Mouse (Mus musculus): ENCODE measurements at regions not wholly inside any gene's neighbourhood (a gene's known extent, or its start where the extent isn't known, plus 50 kb on each side); places are given as distances from the start of the nearest gene placed in this dataset.
"Not testable (repeated sequence)": the region's sequence is repeated elsewhere in the genome, so short reads cannot be mapped to it uniquely, and the experiment has no call there.

DNA sequence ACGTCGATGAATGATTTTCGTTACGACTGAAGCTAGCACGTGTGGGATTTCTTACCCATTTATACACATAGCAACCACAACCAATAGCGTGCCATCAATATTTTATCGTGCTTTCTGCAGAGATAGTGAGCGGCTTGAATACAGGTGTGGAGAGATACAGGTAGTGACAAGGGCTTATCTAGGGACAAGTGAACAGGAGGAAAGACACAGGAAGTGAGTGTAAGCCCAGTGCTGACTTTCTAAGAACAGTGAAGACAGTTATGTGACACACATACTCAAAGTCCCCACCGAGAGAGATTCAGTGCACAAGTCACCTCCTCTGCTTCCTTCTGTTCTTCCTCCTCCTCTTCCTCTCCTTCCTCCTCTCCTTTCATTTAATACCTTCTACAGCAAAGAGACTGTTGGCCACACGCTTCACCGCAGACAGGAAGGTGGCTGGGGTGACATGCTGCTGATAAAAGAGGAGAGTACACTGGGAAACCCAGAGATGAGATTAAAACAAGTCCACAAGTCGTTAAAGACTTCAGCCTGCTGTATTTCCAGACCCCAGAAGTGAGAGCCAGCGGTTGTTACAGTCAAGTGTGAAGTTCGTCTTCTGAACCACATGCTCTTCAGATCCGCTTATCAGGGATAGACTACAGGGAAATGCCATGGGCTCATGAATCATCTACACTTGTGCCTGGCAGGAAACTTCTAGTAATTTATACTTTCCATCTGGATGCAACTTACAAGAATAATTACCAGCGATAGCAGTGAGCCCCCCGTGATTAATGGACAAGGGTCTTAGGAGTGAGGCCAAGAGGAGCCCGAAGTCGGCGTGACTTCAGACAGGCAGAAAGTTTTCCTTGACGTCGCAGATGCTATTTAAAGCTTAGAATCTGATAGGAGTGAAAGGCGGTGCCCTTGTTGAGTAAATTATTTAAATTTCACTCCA is 180.5 kb downstream of the Gxylt1 start:
- DNase-seq, result no peak

GRCm38 (mm10) chr15:93091396-93091795 is 183.6 kb downstream of the Gxylt1 start:
- no peak for DNase-seq

DNA sequence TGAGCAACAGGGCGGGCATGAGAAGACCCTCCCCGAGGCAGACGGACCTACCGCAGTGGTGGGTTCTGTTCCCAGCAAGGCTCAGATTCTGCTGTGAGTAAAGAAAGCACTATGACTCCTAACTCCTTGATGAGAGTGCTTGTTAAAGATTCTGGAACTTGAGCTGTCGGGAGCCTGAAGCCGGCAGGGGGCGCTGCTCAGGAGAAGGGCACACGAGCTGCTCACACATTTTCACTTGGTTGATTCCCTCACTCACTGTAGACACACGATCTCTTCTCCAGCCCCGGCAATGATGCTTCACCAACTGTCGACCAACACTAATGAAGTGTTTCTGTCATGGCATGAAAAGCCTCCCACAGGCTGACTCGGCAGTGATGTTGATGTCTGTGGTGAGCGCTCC is 185.6 kb downstream of the Gxylt1 start:
- DNase-seq, result peak; percentile 39

- peak; percentile 34 for DNase-seq
These were observed 189.9 kb downstream of the Gxylt1 start for GRCm38 (mm10) chr15:93084967-93085617.

GRCm38 (mm10) chr15:93074070-93074469 is 200.9 kb downstream of the Gxylt1 start:
- no peak for DNase-seq

GRCm38 (mm10) chr15:93062213-93063131 is 212.5 kb downstream of the Gxylt1 start:
- DNase-seq, result no peak

- DNase-seq, result no peak
These were observed 221.5 kb downstream of the Gxylt1 start for GRCm38 (mm10) chr15:93053471-93053870.

DNA sequence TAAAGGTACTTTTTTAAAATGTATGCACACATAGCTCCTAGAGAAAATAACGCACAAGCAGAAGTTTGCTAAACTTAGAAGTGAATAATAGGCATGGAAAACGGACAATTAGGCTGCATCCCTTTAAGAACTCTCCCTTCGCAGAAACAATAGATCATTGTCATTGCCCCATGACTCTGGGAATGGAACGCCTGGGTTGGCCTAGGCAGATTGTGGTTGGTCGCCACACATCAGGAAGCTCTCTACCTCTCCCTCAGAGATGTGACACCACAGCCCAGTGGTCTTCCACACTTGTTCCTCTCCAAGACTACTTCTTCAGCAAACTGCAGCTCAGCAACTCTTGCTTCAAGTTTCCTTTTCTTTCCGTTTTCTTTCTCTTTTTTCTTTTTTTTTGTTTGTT is 247.8 kb downstream of the Gxylt1 start:
- peak; percentile 21 for DNase-seq

DNA sequence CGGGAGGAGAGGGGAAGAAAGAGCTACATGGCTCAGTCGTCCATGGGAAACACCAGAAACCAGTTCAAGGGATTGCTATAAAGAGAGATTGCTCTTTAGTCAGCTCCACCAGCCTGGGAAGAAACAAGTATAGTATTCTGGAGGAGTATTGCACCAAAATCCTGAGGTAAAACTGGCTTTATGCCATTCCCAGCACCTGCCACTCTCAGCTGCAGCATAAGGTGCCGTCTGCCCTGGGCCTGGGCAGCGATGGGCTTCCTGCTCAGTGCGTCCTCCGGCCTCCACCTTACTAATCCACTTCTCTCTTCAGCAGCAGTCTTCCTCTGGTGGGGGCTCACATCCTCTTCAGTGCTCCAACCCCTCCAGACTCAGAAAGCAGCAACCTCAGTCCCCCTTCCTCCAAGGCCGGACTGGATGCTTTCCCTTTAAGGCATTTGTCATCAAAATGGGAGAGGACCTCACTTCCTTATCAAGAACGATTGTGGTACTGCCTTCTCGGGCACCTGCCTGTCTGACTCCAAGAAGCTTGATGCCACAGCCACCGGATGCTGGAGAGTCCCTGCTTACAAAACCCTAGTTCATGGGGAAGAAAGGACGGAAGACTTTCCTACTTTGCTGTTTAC is 248.4 kb downstream of the Gxylt1 start:
- no peak for DNase-seq

- DNase-seq, result no peak
These were observed 249.2 kb downstream of the Gxylt1 start for GRCm38 (mm10) chr15:93025791-93026190.

DNA sequence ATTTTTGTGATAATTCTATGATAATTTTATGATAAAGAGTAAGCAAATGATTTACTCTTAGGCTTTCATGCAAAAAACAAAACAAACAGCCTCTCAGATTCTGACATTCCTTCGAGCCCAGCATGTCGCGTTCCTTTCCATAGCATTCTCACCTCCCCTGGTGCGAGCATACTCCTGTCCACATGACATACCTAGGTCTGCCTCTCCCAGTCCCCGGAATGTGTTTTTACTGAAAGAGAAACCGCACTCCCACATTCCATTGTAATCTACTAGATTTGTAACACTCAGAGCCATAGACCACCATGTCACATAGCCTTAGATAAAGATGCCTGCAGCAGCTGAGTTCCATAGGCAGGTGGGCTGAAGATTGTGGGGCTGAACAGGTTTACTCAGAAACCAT is 250.8 kb downstream of the Gxylt1 start:
- DNase-seq, result no peak

DNA sequence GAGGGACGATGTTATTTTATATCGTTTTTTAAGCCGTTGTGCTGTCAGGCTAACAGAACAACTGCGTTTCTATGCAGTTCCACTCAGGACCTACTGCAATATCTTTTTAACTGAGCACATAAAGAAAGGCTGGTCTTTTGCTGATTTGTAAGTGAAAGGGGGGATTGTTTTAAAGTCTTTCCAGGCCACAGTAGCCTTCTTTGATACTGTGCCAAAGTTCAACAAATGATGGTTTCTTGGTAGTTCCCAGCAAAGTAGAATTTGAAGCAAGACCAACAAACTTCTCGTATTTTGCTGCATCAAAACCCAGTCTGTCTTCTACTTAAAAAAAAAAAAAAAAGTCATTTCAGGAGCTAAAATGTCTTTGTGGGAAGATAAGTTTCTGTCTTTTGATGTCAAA is 263.8 kb downstream of the Gxylt1 start:
- no peak for DNase-seq

GRCm38 (mm10) chr15:93010629-93011028 is 264.4 kb downstream of the Gxylt1 start:
- DNase-seq, result no peak

GRCm38 (mm10) chr15:93005751-93006231 is 269.2 kb downstream of the Gxylt1 start:
- no peak for DNase-seq

DNA sequence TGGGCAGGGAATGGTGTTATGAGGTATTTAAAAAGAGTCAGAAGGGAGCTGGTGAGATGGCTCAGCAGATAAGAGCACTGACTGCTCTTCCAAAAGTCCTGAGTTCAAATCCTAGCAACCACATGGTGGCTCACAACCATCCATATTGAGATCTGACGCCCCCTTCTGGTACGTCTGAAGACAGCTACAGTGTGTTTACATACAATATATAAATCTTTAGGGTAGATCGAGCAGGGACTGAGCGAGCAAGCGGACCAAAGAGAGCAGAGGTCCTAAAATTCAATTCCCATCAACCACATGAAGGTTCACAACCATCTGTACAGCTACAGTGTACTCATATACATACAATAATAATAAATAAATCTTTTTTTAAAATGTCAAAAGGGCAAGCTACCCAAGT is 269.8 kb downstream of the Gxylt1 start:
- DNase-seq, result not testable (repeated sequence)

- no peak for DNase-seq
These were observed 270.4 kb downstream of the Gxylt1 start for GRCm38 (mm10) chr15:93004551-93004950.

DNA sequence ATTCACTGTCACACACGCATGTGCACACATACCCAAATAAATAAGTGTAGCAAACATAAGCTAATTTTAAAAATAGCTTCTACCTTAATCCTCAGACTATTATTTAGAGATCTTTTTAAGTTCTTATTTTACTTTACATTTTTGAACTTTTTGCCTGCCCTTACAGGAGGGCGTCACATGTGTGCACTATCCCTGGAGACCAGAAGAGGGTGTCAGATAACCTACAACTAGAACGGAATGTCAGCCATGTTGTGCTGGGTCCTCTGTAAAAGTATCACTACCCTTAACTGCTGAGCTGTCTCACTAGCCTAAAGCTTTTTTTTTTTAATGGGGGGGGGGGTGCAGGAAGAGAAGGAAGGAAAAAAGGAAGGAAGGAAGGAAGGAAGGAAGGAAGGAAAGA is 271.7 kb downstream of the Gxylt1 start:
- no peak for DNase-seq

- no peak for DNase-seq
These were observed 272.7 kb downstream of the Gxylt1 start for GRCm38 (mm10) chr15:93002002-93002904.

DNA sequence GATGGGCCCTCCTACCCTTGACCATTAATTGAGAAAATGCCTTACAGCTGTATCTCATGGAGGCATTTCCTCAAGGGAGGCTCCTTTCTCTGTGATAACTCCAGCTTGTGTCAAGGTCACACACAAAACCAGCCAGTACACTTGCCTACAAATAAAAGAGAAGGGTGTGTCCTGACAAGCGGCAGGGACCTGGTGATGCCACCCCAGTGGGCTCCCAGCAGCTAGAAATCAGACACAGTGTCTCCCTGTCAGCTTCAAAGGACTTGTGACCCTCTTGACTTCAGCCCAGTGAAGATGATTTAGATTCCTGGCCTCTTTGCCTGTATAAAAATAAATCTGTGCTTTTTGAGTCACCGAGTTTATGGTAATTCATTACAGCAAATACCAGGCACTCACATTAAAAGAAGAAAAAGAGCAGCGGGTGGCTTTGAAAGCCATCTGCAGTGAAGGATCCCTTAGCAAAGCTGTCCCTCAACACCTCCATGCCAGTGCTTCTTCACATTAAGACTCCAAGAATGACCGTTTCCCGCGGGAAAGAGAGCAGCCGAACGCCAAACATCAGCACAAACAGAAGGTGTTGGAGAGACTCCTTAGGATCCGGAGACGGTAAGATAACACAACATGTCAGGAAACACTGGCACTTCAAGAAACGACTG is 273.5 kb downstream of the Gxylt1 start:
- no peak for DNase-seq

- no peak for DNase-seq
These were observed 274.9 kb downstream of the Gxylt1 start for GRCm38 (mm10) chr15:93000121-93000520.

GRCm38 (mm10) chr15:92997933-92998332 is 277.0 kb downstream of the Gxylt1 start:
- DNase-seq, result no peak

Measured in layer of hippocampus, adult 9-11 months (tissue).